Mouse (Mus musculus) liver, embryonic 11.5 days (tissue): ENCODE results near the gene Fbxo45. TPM values are rescaled to one million over a fixed set of nuclear protein-coding genes. Genes with fewer than 3 reads are reported as not detected.

ENCODE experiments used
- ATAC-seq: fragments of 200-750 bp; cut with Nextera tagmentation; replicated peaks from 2 replicates; pipeline ENCODE4 v1.8.0; 2017; ENCODE audit warnings: moderate number of reproducible peaks, mild to moderate bottlenecking, moderate TSS enrichment, moderate library complexity; ENCODE audit not compliant: low FRiP score
- DNase-seq: peaks from one replicate; pipeline ENCODE4 v3.0.0-alpha.2; 2017; ENCODE audit warnings: low spot score
- H3K27ac ChIP-seq: fragments of 300-500 bp; sonication (generic); 2 replicates; pipeline ENCODE4 v1.5.1; 2014; ENCODE audit warnings: mild to moderate bottlenecking, low read depth, low read length, control low read depth
- H3K27me3 ChIP-seq: fragments of 300-500 bp; sonication (generic); replicated peaks from 2 replicates; pipeline ENCODE4 v1.6.1; 2014; ENCODE audit warnings: low read length, mixed read lengths; ENCODE audit not compliant: control insufficient read depth, insufficient read depth
- H3K36me3 ChIP-seq: fragments of 300-500 bp; sonication (generic); 2 replicates; pipeline ENCODE4 v1.6.1; 2014; ENCODE audit warnings: mild to moderate bottlenecking, low read length, moderate library complexity, mixed read lengths; ENCODE audit not compliant: control insufficient read depth, insufficient read depth
- H3K4me1 ChIP-seq: fragments of 300-500 bp; sonication (generic); replicated peaks from 2 replicates; pipeline ENCODE4 v1.6.1; 2014; ENCODE audit warnings: low read length, mixed read lengths; ENCODE audit not compliant: control insufficient read depth, insufficient read depth
- H3K4me2 ChIP-seq: fragments of 300-500 bp; sonication (generic); 2 replicates; pipeline ENCODE4 v1.6.1; 2014; ENCODE audit warnings: mild to moderate bottlenecking, control low read depth, moderate library complexity
- H3K4me3 ChIP-seq: fragments of 300-500 bp; sonication (generic); 2 replicates; pipeline ENCODE4 v1.5.1; 2014; ENCODE audit warnings: low read depth, low read length, control low read depth
- H3K9ac ChIP-seq: fragments of 300-500 bp; sonication (generic); 2 replicates; pipeline ENCODE4 v1.6.1; 2014; ENCODE audit warnings: low read depth, low read length, control low read depth
- H3K9me3 ChIP-seq: fragments of 300-500 bp; sonication (generic); 2 replicates; pipeline ENCODE4 v1.6.1; 2016; ENCODE audit warnings: low read length, inconsistent platforms, mixed read lengths; ENCODE audit not compliant: control insufficient read depth
- WGBS: fragments of 180-500 bp; shearing (Covaris S2); extraction: QIAGEN DNeasy Blood & Tissue Kit; methylation state at CpG from one replicate; pipeline ENCODE4 v1.1.7; 2014; 5-methylcytosine and 5-hydroxymethylcytosine counted together
- microRNA counts: library from miRNA; unstranded; fragments of <30 nt; microRNA quantifications from one replicate; lab custom pipeline; 2015
- microRNA-seq: library from miRNA; unstranded; fragments of <30 nt; microRNA quantifications from one replicate; pipeline ENCODE4, GENCODE M21; 2017; ENCODE audit warnings: borderline number of aligned reads
- polyA plus RNA-seq: library from polyadenylated mRNA; unstranded; fragments of >200 nt; fragmentation: Nextera tagmentation; extraction: Ambion mirVana; gene quantifications from 2 replicates; pipeline ENCODE4 v1.2.1, GENCODE M21; 2014

Gene Fbxo45
- polyA plus RNA-seq, 1 experiment from 2014 or later: 13.0 TPM

- 33% methylated on average over 11 of the region's 12 CpGs for WGBS
- DNase-seq: no peak
- 0 out of 2 replicates have a peak, but pooled peaks cover 2% of the 10 kb centered on the region for H3K4me1 ChIP-seq
- H3K9ac ChIP-seq: peak overlapping the region; percentile 43
- no peaks in the 10 kb centered on the region for H3K36me3 ChIP-seq
- no peaks in the 10 kb centered on the region for H3K27me3 ChIP-seq
- H3K27ac ChIP-seq: 0 out of 2 replicates have a peak overlapping the region, but pooled peaks have one; percentile 25
- no peaks in the 10 kb centered on the region for H3K9me3 ChIP-seq
- H3K4me2 ChIP-seq: peak overlapping the region; percentile 56
- no peak for ATAC-seq
- H3K4me3 ChIP-seq: peak overlapping the region; percentile 23
These were observed 56.9 kb downstream of the Fbxo45 start for GRCm38 (mm10) chr16:32190011-32190441.

- DNase-seq: no peak
- H3K4me1 ChIP-seq: 0 out of 2 replicates have a peak, but pooled peaks cover 2% of the 10 kb centered on the region
- WGBS: 44% methylated on average over 6 of the region's 6 CpGs
These were observed 57.8 kb downstream of the Fbxo45 start for GRCm38 (mm10) chr16:32189109-32189508.

GRCm38 (mm10) chr16:32186056-32186455 is 60.9 kb downstream of the Fbxo45 start:
- no peak overlapping the region for H3K9ac ChIP-seq
- H3K9me3 ChIP-seq: no peaks in the 10 kb centered on the region
- H3K4me2 ChIP-seq: no peak overlapping the region
- ATAC-seq (no peak), DNase-seq (no peak)
- no peak overlapping the region for H3K4me3 ChIP-seq
- H3K36me3 ChIP-seq: no peaks in the 10 kb centered on the region
- WGBS: 85% methylated on average over 5 of the region's 5 CpGs
- H3K27ac ChIP-seq: no peak overlapping the region
- 0 out of 2 replicates have a peak, but pooled peaks cover 2% of the 10 kb centered on the region for H3K4me1 ChIP-seq
- no peaks in the 10 kb centered on the region for H3K27me3 ChIP-seq

More at GRCm38 (mm10) chr16:32189109-32189508, 57.8 kb downstream of the Fbxo45 start:
- H3K27me3 ChIP-seq: no peaks in the 10 kb centered on the region
- H3K4me3 ChIP-seq: no peak overlapping the region
- H3K27ac ChIP-seq: no peak overlapping the region
- H3K36me3 ChIP-seq: no peaks in the 10 kb centered on the region
- H3K9ac ChIP-seq: no peak overlapping the region
- H3K4me2 ChIP-seq: peak overlapping the region; percentile 37; the same call in 1 of the 2 replicates
- no peaks in the 10 kb centered on the region for H3K9me3 ChIP-seq
- ATAC-seq: no peak

MicroRNAs encoded within 50 kb of the gene (microRNA counts, 519-probe panel; counts per million panel counts)
- not detected for microRNA mmu-miR-1946a (lab: Ali Mortazavi, UCI)

Small RNA genes within 50 kb of the gene (microRNA-seq; reads per million reads assigned to microRNA genes)
- gene Mir1946a: not detected

Other genes with a start within 250 kb of the Fbxo45 start
- 13.0 and 13.1 TPM in 2 replicates for gene Senp5, start 243.9 kb downstream of the Fbxo45 start, polyA plus RNA-seq
- 30.0 and 32.9 TPM in 2 replicates for gene Pak2, start 167.8 kb downstream of the Fbxo45 start, polyA plus RNA-seq
- gene Pigx, start 147.4 kb downstream of the Fbxo45 start, polyA plus RNA-seq: 57.1 and 63.0 TPM in 2 replicates
- 14.3 and 14.7 TPM in 2 replicates for gene Cep19, start 147.4 kb downstream of the Fbxo45 start, polyA plus RNA-seq
- gene Nrros, start 81.6 kb downstream of the Fbxo45 start, polyA plus RNA-seq: 34.4 and 35.4 TPM in 2 replicates
- 0.62 and 1.2 TPM in 2 replicates for gene Bex6, start 67.3 kb downstream of the Fbxo45 start, polyA plus RNA-seq
- gene Wdr53, start 69 bp upstream of the Fbxo45 start, polyA plus RNA-seq: 22.0 and 23.2 TPM in 2 replicates
- gene Smco1, start 24.3 kb upstream of the Fbxo45 start, polyA plus RNA-seq: not detected in 2 replicates
- gene Rnf168, start 30.3 kb upstream of the Fbxo45 start, polyA plus RNA-seq: 19.7 and 20.8 TPM in 2 replicates
- 13.7 and 15.3 TPM in 2 replicates for gene Ubxn7, start 85.1 kb upstream of the Fbxo45 start, polyA plus RNA-seq
- gene Tm4sf19, start 153.3 kb upstream of the Fbxo45 start, polyA plus RNA-seq: not detected in 2 replicates
- 13.8 and 15.1 TPM in 2 replicates for gene Tctex1d2, start 172.5 kb upstream of the Fbxo45 start, polyA plus RNA-seq
- 37.0 and 42.8 TPM in 2 replicates for gene Pcyt1a, start 183.8 kb upstream of the Fbxo45 start, polyA plus RNA-seq
- gene Slc51a, start 240.7 kb upstream of the Fbxo45 start, polyA plus RNA-seq: 1.3 TPM in 2 replicates
- not detected in 2 replicates for gene Zdhhc19, start 249.1 kb upstream of the Fbxo45 start, polyA plus RNA-seq